Mouse (Mus musculus): ENCODE measurements at regions not wholly inside any gene's neighbourhood (a gene's known extent, or its start where the extent isn't known, plus 50 kb on each side); places are given as distances from the start of the nearest gene placed in this dataset.

DNA sequence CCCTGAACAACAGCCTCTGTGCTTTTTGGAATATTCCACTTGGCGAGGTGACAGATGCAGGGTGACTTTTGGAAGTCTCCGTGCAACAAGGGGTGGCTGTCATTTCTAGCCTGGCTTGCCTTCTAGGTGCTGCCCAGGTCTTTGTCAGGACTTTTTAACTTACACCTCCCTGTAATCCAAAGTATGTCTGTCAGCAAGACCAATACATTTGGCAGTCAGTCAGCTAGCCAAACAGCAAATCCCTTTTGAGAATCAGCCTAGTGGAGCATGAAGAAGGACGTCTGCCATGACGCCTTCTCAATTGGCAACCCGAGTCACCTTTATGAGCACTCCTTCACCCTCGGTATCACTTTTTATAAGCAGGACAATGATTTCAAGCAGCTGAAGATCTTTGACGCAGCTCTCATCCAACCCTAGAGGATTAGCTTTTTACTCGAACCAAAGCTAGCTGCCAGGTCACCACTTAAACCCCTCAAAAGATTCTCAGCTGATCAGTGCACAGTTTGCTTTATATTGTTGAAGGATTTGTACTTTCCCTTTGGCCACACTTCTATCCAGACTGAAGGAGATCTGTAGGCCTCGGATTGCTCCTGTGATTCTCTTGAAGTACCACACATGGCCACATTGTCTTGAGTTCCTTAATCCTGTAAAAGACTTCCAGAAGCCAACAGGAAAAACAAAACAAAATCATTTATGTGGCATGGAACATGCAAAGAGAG, 883.1 kb downstream of the Fam19a2 start:
- Histone ChIP-seq H3K9me3 (ENCODE audit: control insufficient read depth, low read length) (no peaks in the 10 kb centered on the region), H3K27me3 (ENCODE audit: control insufficient read depth, insufficient read depth, low read length) (no peaks in the 10 kb centered on the region), H3K4me3 (ENCODE audit: low read depth, low read length) (no peak overlapping the region), H3K9ac (replicated peaks; ENCODE audit: low read depth, low read length) (no peak overlapping the region), H3K4me1 (ENCODE audit: control insufficient read depth, insufficient read depth, low read length) (no peaks in the 10 kb centered on the region), H3K27ac (ENCODE audit: low read depth, low read length) (no peak overlapping the region), H3K36me3 (ENCODE audit: control insufficient read depth, insufficient read depth, low read length) (no peaks in the 10 kb centered on the region), H3K4me2 (ENCODE audit: low read depth, low read length) (no peak overlapping the region)
- no peak for ATAC-seq (ENCODE audit: low read depth)
- WGBS: 71% methylated on average over 9 of the region's 9 CpGs

DNA sequence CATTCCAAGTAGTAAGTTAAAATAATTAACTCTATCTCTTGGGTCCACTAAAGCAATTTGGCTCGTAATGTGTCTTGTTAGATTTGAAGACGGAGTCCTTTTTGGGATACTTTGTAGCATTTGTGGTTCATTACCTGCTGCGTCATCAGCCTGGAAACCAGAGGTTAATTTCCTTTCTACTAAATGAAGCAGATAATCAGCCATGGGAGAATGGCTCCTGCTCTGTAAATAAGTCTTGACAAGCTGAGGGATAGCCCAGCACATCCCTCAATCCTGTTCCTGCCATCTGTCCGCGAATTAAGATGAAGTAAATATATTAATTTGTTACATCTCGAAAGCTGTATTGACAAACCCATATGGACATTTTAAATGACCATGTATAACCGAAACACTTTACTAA, 899.6 kb downstream of the Fam19a2 start:
- Histone ChIP-seq H3K9ac (replicated peaks; ENCODE audit: low read depth, low read length) (no peak overlapping the region), H3K4me1 (ENCODE audit: control insufficient read depth, insufficient read depth, low read length) (no peaks in the 10 kb centered on the region), H3K27me3 (ENCODE audit: control insufficient read depth, insufficient read depth, low read length) (no peaks in the 10 kb centered on the region), H3K9me3 (ENCODE audit: control insufficient read depth, low read length) (no peaks in the 10 kb centered on the region), H3K36me3 (ENCODE audit: control insufficient read depth, insufficient read depth, low read length) (no peaks in the 10 kb centered on the region), H3K4me3 (ENCODE audit: low read depth, low read length) (no peak overlapping the region), H3K27ac (ENCODE audit: low read depth, low read length) (no peak overlapping the region), H3K4me2 (ENCODE audit: low read depth, low read length) (no peak overlapping the region)
- ATAC-seq (ENCODE audit: low read depth): no peak
- WGBS: 61% methylated on average over 7 of the region's 7 CpGs

DNA sequence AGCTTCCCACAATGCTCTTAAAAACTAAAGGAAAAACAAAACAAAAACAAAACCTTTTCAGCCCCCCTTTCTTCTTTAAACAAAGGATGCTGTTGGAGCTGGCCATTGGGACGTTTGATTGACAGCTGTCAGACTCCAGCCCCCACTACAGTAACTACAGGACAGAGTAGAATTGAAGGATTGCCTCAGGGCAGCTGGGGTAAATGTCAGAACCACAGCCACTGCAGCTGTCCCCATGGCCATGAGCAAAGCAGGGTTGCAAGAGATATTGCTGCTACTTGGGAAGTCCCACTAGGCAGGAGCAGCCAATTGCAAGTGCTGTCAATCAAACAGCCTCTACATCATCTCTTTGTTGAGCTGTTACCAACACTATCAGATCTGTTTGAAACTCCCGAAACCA, 911.8 kb downstream of the Fam19a2 start:
- Histone ChIP-seq H3K4me1 (ENCODE audit: control insufficient read depth, insufficient read depth, low read length) (no peaks in the 10 kb centered on the region), H3K27me3 (ENCODE audit: control insufficient read depth, insufficient read depth, low read length) (no peaks in the 10 kb centered on the region), H3K9me3 (ENCODE audit: control insufficient read depth, low read length) (no peaks in the 10 kb centered on the region), H3K27ac (ENCODE audit: low read depth, low read length) (no peak overlapping the region), H3K4me3 (ENCODE audit: low read depth, low read length) (no peak overlapping the region), H3K4me2 (ENCODE audit: low read depth, low read length) (no peak overlapping the region), H3K36me3 (ENCODE audit: control insufficient read depth, insufficient read depth, low read length) (no peaks in the 10 kb centered on the region), H3K9ac (replicated peaks; ENCODE audit: low read depth, low read length) (no peak overlapping the region)
- ATAC-seq (ENCODE audit: low read depth): no peak
- WGBS: 75% methylated on average over 2 of the region's 2 CpGs

DNA sequence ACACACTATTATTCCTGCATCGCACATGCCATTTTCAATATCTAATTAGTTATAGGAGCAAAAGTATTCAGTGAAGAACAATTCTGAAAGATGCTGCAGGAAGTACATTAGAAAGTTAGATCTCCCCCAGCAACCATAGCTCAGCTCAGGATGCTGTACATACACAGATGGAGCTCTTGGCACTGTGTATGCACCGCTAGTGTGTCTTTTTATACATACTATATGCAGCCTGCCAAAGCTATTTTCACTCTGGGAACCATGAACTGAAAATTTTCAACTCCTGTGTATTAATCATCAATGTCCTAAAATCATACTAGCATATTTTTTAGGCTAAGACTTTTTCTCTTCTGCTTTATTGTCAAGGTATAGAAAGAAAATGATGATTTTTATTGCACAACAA, 944.5 kb downstream of the Fam19a2 start:
- H3K27ac ChIP-seq (ENCODE audit: low read depth, low read length): no peak overlapping the region
- no peaks in the 10 kb centered on the region for H3K9me3 ChIP-seq (ENCODE audit: control insufficient read depth, low read length)
- no peak overlapping the region for H3K4me3 ChIP-seq (ENCODE audit: low read depth, low read length)
- H3K27me3 ChIP-seq (ENCODE audit: control insufficient read depth, insufficient read depth, low read length): no peaks in the 10 kb centered on the region
- no peak for ATAC-seq (ENCODE audit: low read depth)
- H3K36me3 ChIP-seq (ENCODE audit: control insufficient read depth, insufficient read depth, low read length): no peaks in the 10 kb centered on the region
- no peaks in the 10 kb centered on the region for H3K4me1 ChIP-seq (ENCODE audit: control insufficient read depth, insufficient read depth, low read length)
- WGBS: 93% methylated on average over 2 of the region's 2 CpGs
- no peak overlapping the region for H3K4me2 ChIP-seq (ENCODE audit: low read depth, low read length)
- H3K9ac ChIP-seq (replicated peaks; ENCODE audit: low read depth, low read length): no peak overlapping the region

DNA sequence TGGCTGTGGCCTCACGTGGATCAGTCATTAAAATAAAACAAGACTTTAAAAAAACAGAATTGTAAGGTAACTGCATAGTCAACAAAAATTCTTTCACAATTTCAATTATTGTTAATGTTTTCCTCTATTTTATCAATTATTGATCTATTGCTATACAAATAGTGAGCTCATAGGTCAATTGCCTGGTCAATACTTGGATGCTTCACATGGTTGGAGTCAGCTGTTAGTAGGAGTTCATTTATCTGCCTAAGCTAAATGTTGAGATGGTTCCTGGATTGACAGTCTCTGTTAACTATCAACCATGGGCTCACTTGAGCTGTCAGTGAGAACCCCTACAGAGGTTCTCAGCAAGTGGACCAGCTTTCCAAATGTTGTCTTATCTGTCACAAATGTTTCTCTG, 955.7 kb downstream of the Fam19a2 start:
- H3K4me2 ChIP-seq (ENCODE audit: low read depth, low read length): no peak overlapping the region
- no peak overlapping the region for H3K4me3 ChIP-seq (ENCODE audit: low read depth, low read length)
- no peak for ATAC-seq (ENCODE audit: low read depth)

DNA sequence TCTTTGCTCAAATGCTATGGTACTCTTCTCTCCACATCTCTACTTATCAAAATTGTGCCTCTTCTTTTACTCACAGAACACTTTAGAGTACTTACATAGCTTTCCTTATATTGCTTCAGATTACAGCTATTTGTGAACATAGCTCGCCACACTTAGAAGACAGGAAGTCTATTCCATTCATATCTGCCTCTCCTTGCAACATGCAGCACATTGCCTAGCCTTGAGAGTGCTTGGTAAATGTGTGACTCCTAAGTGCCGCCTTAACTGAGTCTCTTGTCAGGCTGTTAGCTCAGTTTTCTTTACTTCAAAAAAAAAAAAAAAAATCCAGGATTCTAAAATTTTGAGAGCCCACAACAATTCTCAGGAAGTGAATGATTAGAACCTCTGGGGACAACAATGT, 958.3 kb downstream of the Fam19a2 start:
- Histone ChIP-seq H3K4me2 (ENCODE audit: low read depth, low read length) (no peak overlapping the region), H3K4me1 (ENCODE audit: control insufficient read depth, insufficient read depth, low read length) (no peaks in the 10 kb centered on the region), H3K9ac (replicated peaks; ENCODE audit: low read depth, low read length) (no peak overlapping the region), H3K4me3 (ENCODE audit: low read depth, low read length) (no peak overlapping the region), H3K36me3 (ENCODE audit: control insufficient read depth, insufficient read depth, low read length) (no peaks in the 10 kb centered on the region), H3K27ac (ENCODE audit: low read depth, low read length) (no peak overlapping the region), H3K27me3 (ENCODE audit: control insufficient read depth, insufficient read depth, low read length) (no peaks in the 10 kb centered on the region), H3K9me3 (ENCODE audit: control insufficient read depth, low read length) (no peaks in the 10 kb centered on the region)
- ATAC-seq (ENCODE audit: low read depth): no peak
- 84% methylated on average over 2 of the region's 2 CpGs for WGBS

More for the DNA sequence above, 955.7 kb downstream of the Fam19a2 start:
- no peaks in the 10 kb centered on the region for H3K36me3 ChIP-seq (ENCODE audit: control insufficient read depth, insufficient read depth, low read length)
- H3K4me1 ChIP-seq (ENCODE audit: control insufficient read depth, insufficient read depth, low read length): no peaks in the 10 kb centered on the region
- no peaks in the 10 kb centered on the region for H3K9me3 ChIP-seq (ENCODE audit: control insufficient read depth, low read length)
- 77% methylated on average over 1 of the region's 1 CpGs for WGBS
- no peak overlapping the region for H3K27ac ChIP-seq (ENCODE audit: low read depth, low read length)
- H3K9ac ChIP-seq (replicated peaks; ENCODE audit: low read depth, low read length): no peak overlapping the region
- H3K27me3 ChIP-seq (ENCODE audit: control insufficient read depth, insufficient read depth, low read length): no peaks in the 10 kb centered on the region

DNA sequence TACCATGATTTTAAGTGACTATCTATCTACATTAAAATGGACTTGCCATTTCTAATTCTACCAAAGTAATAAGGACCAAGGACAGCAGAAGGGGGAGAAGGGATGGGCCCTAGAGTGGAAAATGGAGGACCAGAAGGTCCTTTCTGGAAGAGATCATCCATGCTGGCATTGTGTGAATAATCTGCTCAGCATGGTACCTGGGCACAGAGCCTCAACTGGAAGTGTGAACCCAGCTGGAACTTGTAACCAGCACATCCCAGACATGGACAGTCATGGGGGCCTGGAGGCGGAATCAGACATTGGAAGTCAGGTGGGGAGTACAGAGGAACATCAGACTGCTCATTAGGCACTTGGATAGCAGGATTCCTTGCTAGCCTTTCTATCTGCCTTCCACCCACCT, 963.3 kb downstream of the Fam19a2 start:
- no peak overlapping the region for H3K9ac ChIP-seq (replicated peaks; ENCODE audit: low read depth, low read length)
- no peak overlapping the region for H3K4me3 ChIP-seq (ENCODE audit: low read depth, low read length)
- ATAC-seq (ENCODE audit: low read depth): no peak
- H3K4me1 ChIP-seq (ENCODE audit: control insufficient read depth, insufficient read depth, low read length): no peaks in the 10 kb centered on the region
- H3K36me3 ChIP-seq (ENCODE audit: control insufficient read depth, insufficient read depth, low read length): no peaks in the 10 kb centered on the region
- no peak overlapping the region for H3K4me2 ChIP-seq (ENCODE audit: low read depth, low read length)
- H3K27me3 ChIP-seq (ENCODE audit: control insufficient read depth, insufficient read depth, low read length): no peaks in the 10 kb centered on the region
- H3K9me3 ChIP-seq (ENCODE audit: control insufficient read depth, low read length): no peaks in the 10 kb centered on the region
- H3K27ac ChIP-seq (ENCODE audit: low read depth, low read length): no peak overlapping the region
- 100% methylated on average over 1 of the region's 1 CpGs for WGBS

DNA sequence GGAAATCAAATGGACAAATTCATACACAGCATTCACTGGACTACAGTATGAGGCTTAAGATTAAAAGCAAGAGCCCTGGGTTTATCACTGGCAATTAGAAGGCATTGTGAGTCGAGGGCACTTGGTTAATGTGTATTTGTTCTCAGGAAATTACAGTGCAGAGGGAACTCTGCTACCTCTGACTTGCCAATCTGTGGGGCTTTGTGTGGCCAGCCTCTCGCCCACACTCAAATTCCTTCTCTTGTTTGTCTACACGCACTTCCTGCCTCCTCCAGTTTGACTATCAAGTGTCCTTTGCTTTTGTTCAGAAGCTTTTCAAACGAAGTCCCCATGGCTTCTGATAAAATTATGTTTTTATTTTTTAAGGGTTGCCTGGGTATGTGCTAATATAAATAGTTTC, 985.6 kb downstream of the Fam19a2 start:
- no peaks in the 10 kb centered on the region for H3K36me3 ChIP-seq (ENCODE audit: control insufficient read depth, insufficient read depth, low read length)
- no peak overlapping the region for H3K4me2 ChIP-seq (ENCODE audit: low read depth, low read length)
- WGBS: 23% methylated on average over 4 of the region's 4 CpGs
- H3K9ac ChIP-seq (replicated peaks; ENCODE audit: low read depth, low read length): no peak overlapping the region
- no peaks in the 10 kb centered on the region for H3K4me1 ChIP-seq (ENCODE audit: control insufficient read depth, insufficient read depth, low read length)
- no peak for ATAC-seq (ENCODE audit: low read depth)
- no peaks in the 10 kb centered on the region for H3K27me3 ChIP-seq (ENCODE audit: control insufficient read depth, insufficient read depth, low read length)
- no peak overlapping the region for H3K4me3 ChIP-seq (ENCODE audit: low read depth, low read length)
- H3K9me3 ChIP-seq (ENCODE audit: control insufficient read depth, low read length): no peaks in the 10 kb centered on the region
- no peak overlapping the region for H3K27ac ChIP-seq (ENCODE audit: low read depth, low read length)

DNA sequence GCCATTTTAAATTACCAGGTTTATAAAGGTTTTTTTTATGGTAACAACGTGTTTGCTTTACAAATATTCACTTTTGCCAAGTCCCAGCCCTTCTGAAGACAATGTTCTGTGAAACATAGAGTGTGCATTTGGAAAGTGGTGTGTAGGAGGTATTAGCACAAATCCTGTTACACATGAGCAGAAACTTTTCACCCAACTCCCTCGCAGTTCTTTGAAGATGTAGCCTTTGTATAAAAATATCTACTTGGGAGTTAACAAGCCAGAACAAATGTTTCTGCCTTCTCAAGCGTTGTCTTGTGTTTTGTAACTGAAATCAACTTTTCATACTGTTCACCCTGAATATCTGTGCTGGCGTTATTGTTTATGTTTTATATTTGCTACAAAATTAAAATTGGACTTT, 986.2 kb downstream of the Fam19a2 start:
- Histone ChIP-seq H3K9me3 (ENCODE audit: control insufficient read depth, low read length) (no peaks in the 10 kb centered on the region), H3K9ac (replicated peaks; ENCODE audit: low read depth, low read length) (no peak overlapping the region), H3K27ac (ENCODE audit: low read depth, low read length) (no peak overlapping the region), H3K4me3 (ENCODE audit: low read depth, low read length) (no peak overlapping the region), H3K27me3 (ENCODE audit: control insufficient read depth, insufficient read depth, low read length) (no peaks in the 10 kb centered on the region), H3K4me2 (ENCODE audit: low read depth, low read length) (no peak overlapping the region), H3K4me1 (ENCODE audit: control insufficient read depth, insufficient read depth, low read length) (no peaks in the 10 kb centered on the region), H3K36me3 (ENCODE audit: control insufficient read depth, insufficient read depth, low read length) (no peaks in the 10 kb centered on the region)
- no peak for ATAC-seq (ENCODE audit: low read depth)
- 74% methylated on average over 4 of the region's 4 CpGs for WGBS

All from neural tube, embryonic 14.5 days (tissue).